Mouse (Mus musculus) kidney, adult 2 months (tissue): Measurements from ENCODE around the gene Qrsl1.

Source experiments
- CTCF ChIP-seq: fragments of 200-500 bp; conservative IDR thresholded peaks from 2 replicates; pipeline ENCODE4 v1.5.1; 2011; ENCODE audit warnings: low read depth, mild to moderate bottlenecking, control low read depth, low read length, moderate library complexity, mixed read lengths; ENCODE audit not compliant: insufficient read depth, insufficient read length
- POLR2A ChIP-seq: fragments of 200-500 bp; IDR thresholded peaks from one replicate; pipeline ENCODE4 v1.6.1; 2011; ENCODE audit warnings: low read depth, low read length, control low read depth

DNA sequence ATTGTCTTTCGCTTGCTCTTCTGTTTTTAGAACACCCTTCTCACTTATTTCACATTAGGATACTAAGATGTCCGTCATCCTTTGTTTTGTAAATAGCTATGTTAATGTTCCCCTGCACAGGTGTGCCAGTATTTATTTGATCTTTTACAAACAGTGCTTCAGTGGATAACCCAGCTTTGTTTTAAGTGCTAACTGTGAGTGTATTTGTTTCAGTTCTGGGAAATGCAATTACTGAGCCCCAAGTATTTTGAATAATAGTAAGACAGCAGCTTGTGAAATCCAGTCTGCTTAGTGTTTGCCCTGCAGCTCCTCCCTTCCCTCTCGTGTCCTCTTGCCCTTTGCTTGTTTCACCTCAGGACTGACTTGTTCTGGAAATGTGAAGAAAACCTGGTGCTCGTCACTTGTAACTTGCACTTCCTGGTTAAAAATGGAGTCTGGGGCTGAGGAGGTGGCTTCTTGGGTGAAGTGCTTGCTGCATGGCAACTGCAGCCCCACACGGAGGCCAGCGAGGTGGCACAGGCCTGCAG lies 37.7 kb upstream of the Qrsl1 start:
- no peak for TF ChIP-seq POLR2A
- no peak for TF ChIP-seq CTCF
